Mouse (Mus musculus): ENCODE measurements around the gene Pex16. TPM values are rescaled to one million over a fixed set of nuclear protein-coding genes. Genes with fewer than 3 reads are reported as not detected.

The Pex16 gene
- polyA plus RNA-seq, 1 experiment from 2014 or later = 14.2 TPM

- ATAC-seq (ENCODE audit: insufficient number of reproducible peaks, low FRiP score, low TSS enrichment, low read depth) = no peak
- Histone ChIP-seq H3K9ac (ENCODE audit: low read length) (no peak overlapping the region), H3K27me3 (ENCODE audit: control insufficient read depth, insufficient read depth, low read length) (no peaks in the 10 kb centered on the region), H3K9me3 (ENCODE audit: control insufficient read depth, low read length) (no peaks in the 10 kb centered on the region), H3K4me1 (ENCODE audit: control insufficient read depth, insufficient read depth, low read length) (no peaks in the 10 kb centered on the region), H3K27ac (replicated peaks; ENCODE audit: low read depth, low read length) (no peak overlapping the region), H3K36me3 (ENCODE audit: control insufficient read depth, insufficient read depth, low read length) (peaks cover 7% of the 10 kb centered on the region; the same call in 1 of the 2 replicates), H3K4me2 (ENCODE audit: low read depth, severe bottlenecking) (no peak overlapping the region), H3K4me3 (ENCODE audit: low read depth, low read length) (no peak overlapping the region)
- DNase-seq (ENCODE audit: low spot score) = no peak
- 88% methylated on average over 8 of the region's 8 CpGs for WGBS
Observed at GRCm38 (mm10) chr2:92361795-92362194, 12.7 kb upstream of the Pex16 start.

- Histone ChIP-seq H3K27me3 (ENCODE audit: control insufficient read depth, insufficient read depth, low read length) (no peaks in the 10 kb centered on the region), H3K9me3 (ENCODE audit: control insufficient read depth, low read length) (no peaks in the 10 kb centered on the region), H3K27ac (replicated peaks; ENCODE audit: low read depth, low read length) (no peak overlapping the region), H3K4me2 (ENCODE audit: low read depth, severe bottlenecking) (no peak overlapping the region), H3K4me1 (ENCODE audit: control insufficient read depth, insufficient read depth, low read length) (0 out of 2 replicates have a peak, but pooled peaks cover 3% of the 10 kb centered on the region), H3K36me3 (ENCODE audit: control insufficient read depth, insufficient read depth, low read length) (peaks cover 7% of the 10 kb centered on the region; the same call in 1 of the 2 replicates), H3K9ac (ENCODE audit: low read length) (no peak overlapping the region), H3K4me3 (ENCODE audit: low read depth, low read length) (no peak overlapping the region)
- ATAC-seq (ENCODE audit: insufficient number of reproducible peaks, low FRiP score, low TSS enrichment, low read depth) = no peak
- no peak for DNase-seq (ENCODE audit: low spot score)
- WGBS = 94% methylated on average over 6 of the region's 6 CpGs
Observed at GRCm38 (mm10) chr2:92362571-92363228, 11.8 kb upstream of the Pex16 start.

- Histone ChIP-seq H3K4me3 (ENCODE audit: low read depth, low read length) (no peak overlapping the region), H3K27ac (replicated peaks; ENCODE audit: low read depth, low read length) (no peak overlapping the region), H3K27me3 (ENCODE audit: control insufficient read depth, insufficient read depth, low read length) (no peaks in the 10 kb centered on the region), H3K4me2 (ENCODE audit: low read depth, severe bottlenecking) (no peak overlapping the region), H3K36me3 (ENCODE audit: control insufficient read depth, insufficient read depth, low read length) (0 out of 2 replicates have a peak, but pooled peaks cover 7% of the 10 kb centered on the region), H3K9me3 (ENCODE audit: control insufficient read depth, low read length) (no peaks in the 10 kb centered on the region), H3K9ac (ENCODE audit: low read length) (no peak overlapping the region), H3K4me1 (ENCODE audit: control insufficient read depth, insufficient read depth, low read length) (0 out of 2 replicates have a peak, but pooled peaks cover 3% of the 10 kb centered on the region)
- ATAC-seq (ENCODE audit: insufficient number of reproducible peaks, low FRiP score, low TSS enrichment, low read depth) (no peak), DNase-seq (ENCODE audit: low spot score) (no peak)
- WGBS = 90% methylated on average over 4 of the region's 4 CpGs
Observed at GRCm38 (mm10) chr2:92364086-92364485, 10.4 kb upstream of the Pex16 start.

DNA sequence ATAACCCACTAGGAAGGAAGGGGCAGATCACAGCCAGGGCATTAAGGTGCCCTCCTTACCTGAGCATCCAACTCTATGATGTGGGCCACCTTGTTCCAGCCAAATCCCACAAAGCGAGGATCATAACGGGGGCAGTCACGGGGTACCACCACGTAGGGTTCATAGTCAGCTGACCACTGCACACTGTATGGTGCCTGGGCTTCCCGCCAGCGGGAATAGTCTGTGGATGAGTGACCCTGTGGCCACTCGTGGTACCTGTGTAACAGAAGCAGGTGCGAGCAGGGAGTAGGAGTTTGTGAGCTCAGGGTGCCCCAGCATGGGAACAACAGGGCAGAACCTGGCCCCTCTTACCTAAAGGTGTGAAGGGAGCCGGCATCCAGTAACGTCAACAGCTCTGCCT is 8.9 kb upstream of the Pex16 start:
- 87% methylated on average over 10 of the region's 10 CpGs for WGBS
- no peak overlapping the region for H3K27ac ChIP-seq (replicated peaks; ENCODE audit: low read depth, low read length)
- H3K27me3 ChIP-seq (ENCODE audit: control insufficient read depth, insufficient read depth, low read length) = no peaks in the 10 kb centered on the region
- no peak overlapping the region for H3K9ac ChIP-seq (ENCODE audit: low read length)
- H3K4me1 ChIP-seq (ENCODE audit: control insufficient read depth, insufficient read depth, low read length) = peaks cover 9% of the 10 kb centered on the region
- H3K36me3 ChIP-seq (ENCODE audit: control insufficient read depth, insufficient read depth, low read length) = 0 out of 2 replicates have a peak, but pooled peaks cover 2% of the 10 kb centered on the region
- DNase-seq (ENCODE audit: low spot score) = no peak
- H3K9me3 ChIP-seq (ENCODE audit: control insufficient read depth, low read length) = no peaks in the 10 kb centered on the region
- H3K4me2 ChIP-seq (ENCODE audit: low read depth, severe bottlenecking) = no peak overlapping the region
- no peak for ATAC-seq (ENCODE audit: insufficient number of reproducible peaks, low FRiP score, low TSS enrichment, low read depth)
- no peak overlapping the region for H3K4me3 ChIP-seq (ENCODE audit: low read depth, low read length)

DNA sequence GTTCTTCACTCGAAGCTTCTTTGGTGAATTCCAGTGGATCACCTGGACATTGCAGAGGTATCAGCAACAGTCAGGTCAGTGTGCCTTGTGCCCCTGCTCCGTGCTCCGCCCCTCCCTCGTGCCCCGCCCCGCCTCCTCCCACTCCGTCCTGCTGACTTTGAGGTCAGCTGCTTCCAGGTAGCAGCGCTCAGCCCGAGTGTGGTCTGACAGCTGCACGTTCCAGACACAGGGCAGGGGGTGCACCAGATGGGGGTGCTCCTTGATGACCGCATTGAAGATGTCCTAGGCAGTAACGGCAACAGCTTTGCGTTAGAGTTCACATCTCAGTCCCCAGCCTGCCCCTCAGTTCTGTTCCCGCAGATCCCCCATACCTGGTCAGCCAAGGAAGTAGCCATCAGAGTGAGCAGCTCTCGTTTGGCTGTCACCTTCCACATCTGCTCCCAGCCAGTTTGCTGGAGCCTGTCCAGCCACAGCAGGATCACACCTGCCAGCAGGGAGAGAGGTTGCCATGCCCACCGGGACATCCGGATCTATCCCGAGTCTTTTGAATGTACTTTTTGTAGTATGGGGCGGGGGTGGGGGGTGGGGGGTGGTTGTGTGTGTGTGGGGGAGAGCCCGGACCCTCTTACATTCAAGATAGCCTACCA is 7.0 kb upstream of the Pex16 start:
- Histone ChIP-seq H3K27ac (replicated peaks; ENCODE audit: low read depth, low read length) (no peak overlapping the region), H3K9me3 (ENCODE audit: control insufficient read depth, low read length) (no peaks in the 10 kb centered on the region), H3K9ac (ENCODE audit: low read length) (no peak overlapping the region), H3K27me3 (ENCODE audit: control insufficient read depth, insufficient read depth, low read length) (0 out of 2 replicates have a peak, but pooled peaks cover 3% of the 10 kb centered on the region), H3K4me3 (ENCODE audit: low read depth, low read length) (no peak overlapping the region), H3K4me2 (ENCODE audit: low read depth, severe bottlenecking) (no peak overlapping the region), H3K4me1 (ENCODE audit: control insufficient read depth, insufficient read depth, low read length) (peaks cover 20% of the 10 kb centered on the region), H3K36me3 (ENCODE audit: control insufficient read depth, insufficient read depth, low read length) (0 out of 2 replicates have a peak, but pooled peaks cover 2% of the 10 kb centered on the region)
- WGBS = 29% methylated on average over 20 of the region's 20 CpGs
- no peak for ATAC-seq (ENCODE audit: insufficient number of reproducible peaks, low FRiP score, low TSS enrichment, low read depth)
- DNase-seq (ENCODE audit: low spot score) = no peak

GRCm38 (mm10) chr2:92370375-92370774 is 4.1 kb upstream of the Pex16 start:
- Histone ChIP-seq H3K36me3 (ENCODE audit: control insufficient read depth, insufficient read depth, low read length) (no peaks in the 10 kb centered on the region), H3K4me3 (ENCODE audit: low read depth, low read length) (peak overlapping the region; percentile 45), H3K9ac (ENCODE audit: low read length) (peak overlapping the region; percentile 48; the same call in 1 of the 2 replicates), H3K27ac (replicated peaks; ENCODE audit: low read depth, low read length) (no peak overlapping the region), H3K27me3 (ENCODE audit: control insufficient read depth, insufficient read depth, low read length) (0 out of 2 replicates have a peak, but pooled peaks cover 3% of the 10 kb centered on the region), H3K4me1 (ENCODE audit: control insufficient read depth, insufficient read depth, low read length) (peaks cover 27% of the 10 kb centered on the region), H3K4me2 (ENCODE audit: low read depth, severe bottlenecking) (peak overlapping the region; percentile 91), H3K9me3 (ENCODE audit: control insufficient read depth, low read length) (no peaks in the 10 kb centered on the region)
- DNase-seq (ENCODE audit: low spot score) (no peak), ATAC-seq (ENCODE audit: insufficient number of reproducible peaks, low FRiP score, low TSS enrichment, low read depth) (0 out of 2 replicates have a peak, but pooled peaks have one; percentile 2)
- 9% methylated on average over 19 of the region's 19 CpGs for whole genome bisulfite sequencing

GRCm38 (mm10) chr2:92370821-92371805 is 3.4 kb upstream of the Pex16 start:
- ATAC-seq (ENCODE audit: insufficient number of reproducible peaks, low FRiP score, low TSS enrichment, low read depth) (peak; percentile 38), DNase-seq (ENCODE audit: low spot score) (peak; percentile 90)
- no peak overlapping the region; the same call in 1 of the 2 replicates for H3K27ac ChIP-seq (replicated peaks; ENCODE audit: low read depth, low read length)
- no peaks in the 10 kb centered on the region for H3K9me3 ChIP-seq (ENCODE audit: control insufficient read depth, low read length)
- 4% methylated on average over 45 of the region's 45 CpGs for WGBS
- peak overlapping the region; percentile 48; the same call in 1 of the 2 replicates for H3K9ac ChIP-seq (ENCODE audit: low read length)
- H3K27me3 ChIP-seq (ENCODE audit: control insufficient read depth, insufficient read depth, low read length) = 0 out of 2 replicates have a peak, but pooled peaks cover 3% of the 10 kb centered on the region
- H3K4me2 ChIP-seq (ENCODE audit: low read depth, severe bottlenecking) = peak overlapping the region; percentile 91
- H3K4me3 ChIP-seq (ENCODE audit: low read depth, low read length) = peak overlapping the region; percentile 45
- peaks cover 31% of the 10 kb centered on the region for H3K4me1 ChIP-seq (ENCODE audit: control insufficient read depth, insufficient read depth, low read length)
- H3K36me3 ChIP-seq (ENCODE audit: control insufficient read depth, insufficient read depth, low read length) = no peaks in the 10 kb centered on the region
